Mouse (Mus musculus): ENCODE results near the gene Hspa1a. TPM values are rescaled to one million over a fixed set of nuclear protein-coding genes. Genes with fewer than 3 reads are reported as not detected.

The Hspa1a gene
- polyA plus RNA-seq, 1 experiment from 2014 or later, result 4.9 TPM

- 84% methylated on average over 18 of the region's 18 CpGs for WGBS
- no peak for ATAC-seq (ENCODE audit: insufficient number of reproducible peaks, insufficient read depth, low FRiP score, low read depth)
Measured at GRCm38 (mm10) chr17:34927306-34928019, 44.5 kb downstream of the Hspa1a start.

GRCm38 (mm10) chr17:34924258-34924657, 47.7 kb downstream of the Hspa1a start:
- 63% methylated on average over 5 of the region's 5 CpGs for WGBS
- Histone ChIP-seq H3K27me3 (ENCODE audit: control insufficient read depth, insufficient read depth, low read length) (no peaks in the 10 kb centered on the region), H3K36me3 (ENCODE audit: control insufficient read depth, insufficient read depth, low read length) (no peaks in the 10 kb centered on the region), H3K9me3 (ENCODE audit: control insufficient read depth, low read depth, low read length) (no peaks in the 10 kb centered on the region), H3K4me1 (ENCODE audit: control insufficient read depth, insufficient read depth, low read length) (no peaks in the 10 kb centered on the region), H3K4me2 (replicated peaks; ENCODE audit: low read depth, low read length) (no peak overlapping the region), H3K9ac (replicated peaks; ENCODE audit: low read depth, low read length) (no peak overlapping the region), H3K4me3 (ENCODE audit: low read depth, low read length) (no peak overlapping the region), H3K27ac (ENCODE audit: low read length) (no peak overlapping the region)
- ATAC-seq (ENCODE audit: insufficient number of reproducible peaks, insufficient read depth, low FRiP score, low read depth), result no peak

More at GRCm38 (mm10) chr17:34927306-34928019, 44.5 kb downstream of the Hspa1a start:
- H3K4me3 ChIP-seq (ENCODE audit: low read depth, low read length), result no peak overlapping the region
- H3K4me1 ChIP-seq (ENCODE audit: control insufficient read depth, insufficient read depth, low read length), result no peaks in the 10 kb centered on the region
- no peak overlapping the region for H3K27ac ChIP-seq (ENCODE audit: low read length)
- H3K4me2 ChIP-seq (replicated peaks; ENCODE audit: low read depth, low read length), result no peak overlapping the region
- H3K36me3 ChIP-seq (ENCODE audit: control insufficient read depth, insufficient read depth, low read length), result no peaks in the 10 kb centered on the region
- no peak overlapping the region for H3K9ac ChIP-seq (replicated peaks; ENCODE audit: low read depth, low read length)
- H3K9me3 ChIP-seq (ENCODE audit: control insufficient read depth, low read depth, low read length), result no peaks in the 10 kb centered on the region
- H3K27me3 ChIP-seq (ENCODE audit: control insufficient read depth, insufficient read depth, low read length), result no peaks in the 10 kb centered on the region

DNA sequence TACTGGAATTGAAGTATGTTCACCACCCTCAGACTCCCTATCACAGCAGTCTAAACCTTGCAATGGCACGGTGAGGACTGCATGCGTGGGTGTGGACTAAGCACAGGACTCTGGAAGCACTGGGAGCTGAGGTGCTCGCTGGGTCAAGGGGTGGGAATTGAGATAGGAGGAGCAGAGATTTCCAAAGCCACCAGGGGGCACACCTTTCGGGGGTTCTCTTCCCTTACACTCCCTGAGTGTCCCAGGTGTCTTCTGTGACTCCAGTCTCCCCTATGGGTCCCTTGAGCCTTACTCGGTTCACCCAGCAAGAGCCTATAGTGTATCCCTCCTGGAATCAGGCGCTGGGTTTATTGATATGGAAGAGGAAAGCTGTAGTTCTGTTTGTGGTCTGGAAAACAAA, 49.0 kb downstream of the Hspa1a start:
- no peak overlapping the region for H3K4me3 ChIP-seq (ENCODE audit: low read depth, low read length)
- H3K27me3 ChIP-seq (ENCODE audit: control insufficient read depth, insufficient read depth, low read length), result no peaks in the 10 kb centered on the region
- no peak overlapping the region for H3K27ac ChIP-seq (ENCODE audit: low read length)
- 0 out of 2 replicates have a peak, but pooled peaks have one; percentile 33 for ATAC-seq (ENCODE audit: insufficient number of reproducible peaks, insufficient read depth, low FRiP score, low read depth)
- H3K4me2 ChIP-seq (replicated peaks; ENCODE audit: low read depth, low read length), result no peak overlapping the region
- WGBS, result 50% methylated on average over 6 of the region's 6 CpGs
- no peaks in the 10 kb centered on the region for H3K4me1 ChIP-seq (ENCODE audit: control insufficient read depth, insufficient read depth, low read length)
- no peaks in the 10 kb centered on the region for H3K36me3 ChIP-seq (ENCODE audit: control insufficient read depth, insufficient read depth, low read length)
- H3K9me3 ChIP-seq (ENCODE audit: control insufficient read depth, low read depth, low read length), result no peaks in the 10 kb centered on the region
- H3K9ac ChIP-seq (replicated peaks; ENCODE audit: low read depth, low read length), result no peak overlapping the region

Other genes with a start within 250 kb of the Hspa1a start
- gene C4b, start 228.3 kb downstream of the Hspa1a start, polyA plus RNA-seq (2014; fragmentation: Nextera tagmentation; extraction: Ambion mirVana), result 0.07 TPM in 1 of 2 replicates, not detected in the other
- gene Cyp21a1, start 167.6 kb downstream of the Hspa1a start, polyA plus RNA-seq (2014; fragmentation: Nextera tagmentation; extraction: Ambion mirVana), result not detected in 2 replicates
- 22.3 and 27.3 TPM in 2 replicates for gene Stk19, start 135.2 kb downstream of the Hspa1a start, polyA plus RNA-seq (2014; fragmentation: Nextera tagmentation; extraction: Ambion mirVana)
- gene Dxo, start 135.1 kb downstream of the Hspa1a start, polyA plus RNA-seq (2014; fragmentation: Nextera tagmentation; extraction: Ambion mirVana), result 52.9 and 56.4 TPM in 2 replicates
- gene Skiv2l, start 121.9 kb downstream of the Hspa1a start, polyA plus RNA-seq (2014; fragmentation: Nextera tagmentation; extraction: Ambion mirVana), result 37.7 and 39.5 TPM in 2 replicates
- gene Nelfe, start 121.8 kb downstream of the Hspa1a start, polyA plus RNA-seq (2014; fragmentation: Nextera tagmentation; extraction: Ambion mirVana), result 101 and 114 TPM in 2 replicates
- gene Cfb, start 109.6 kb downstream of the Hspa1a start, polyA plus RNA-seq (2014; fragmentation: Nextera tagmentation; extraction: Ambion mirVana), result 6.7 and 9.4 TPM in 2 replicates
- 0.87 and 1.2 TPM in 2 replicates for gene Zbtb12, start 92.7 kb downstream of the Hspa1a start, polyA plus RNA-seq (2014; fragmentation: Nextera tagmentation; extraction: Ambion mirVana)
- gene Gm20547, start 90.1 kb downstream of the Hspa1a start, polyA plus RNA-seq (2014; fragmentation: Nextera tagmentation; extraction: Ambion mirVana), result not detected in 2 replicates
- gene C2, start 73.9 kb downstream of the Hspa1a start, polyA plus RNA-seq (2014; fragmentation: Nextera tagmentation; extraction: Ambion mirVana), result 2.8 TPM in 2 replicates
- gene Ehmt2, start 73.7 kb downstream of the Hspa1a start, polyA plus RNA-seq (2014; fragmentation: Nextera tagmentation; extraction: Ambion mirVana), result 69.4 and 79.4 TPM in 2 replicates
- gene Slc44a4, start 57.7 kb downstream of the Hspa1a start, polyA plus RNA-seq (2014; fragmentation: Nextera tagmentation; extraction: Ambion mirVana), result 5.3 and 6.4 TPM in 2 replicates
- 15.1 and 16.2 TPM in 2 replicates for gene Neu1, start 40.9 kb downstream of the Hspa1a start, polyA plus RNA-seq (2014; fragmentation: Nextera tagmentation; extraction: Ambion mirVana)
- gene Hspa1b, start 12.9 kb downstream of the Hspa1a start, polyA plus RNA-seq (2014; fragmentation: Nextera tagmentation; extraction: Ambion mirVana), result 0.54 and 0.84 TPM in 2 replicates
- gene Gm20481, start 2.2 kb downstream of the Hspa1a start, polyA plus RNA-seq (2014; fragmentation: Nextera tagmentation; extraction: Ambion mirVana), result 0.66 TPM in 1 of 2 replicates, not detected in the other
- 0.73 and 0.75 TPM in 2 replicates for gene Hspa1l, start 547 bp upstream of the Hspa1a start, polyA plus RNA-seq (2014; fragmentation: Nextera tagmentation; extraction: Ambion mirVana)
- 177 and 205 TPM in 2 replicates for gene Lsm2, start 9.7 kb upstream of the Hspa1a start, polyA plus RNA-seq (2014; fragmentation: Nextera tagmentation; extraction: Ambion mirVana)
- gene Vars, start 28.8 kb upstream of the Hspa1a start, polyA plus RNA-seq (2014; fragmentation: Nextera tagmentation; extraction: Ambion mirVana), result 84.0 and 92.3 TPM in 2 replicates
- gene Vwa7, start 44.4 kb upstream of the Hspa1a start, polyA plus RNA-seq (2014; fragmentation: Nextera tagmentation; extraction: Ambion mirVana), result 0.18 and 0.22 TPM in 2 replicates
- gene Sapcd1, start 55.9 kb upstream of the Hspa1a start, polyA plus RNA-seq (2014; fragmentation: Nextera tagmentation; extraction: Ambion mirVana), result 16.3 and 21.3 TPM in 2 replicates
- gene Msh5, start 74.6 kb upstream of the Hspa1a start, polyA plus RNA-seq (2014; fragmentation: Nextera tagmentation; extraction: Ambion mirVana), result 3.6 and 3.8 TPM in 2 replicates
- gene Clic1, start 77.8 kb upstream of the Hspa1a start, polyA plus RNA-seq (2014; fragmentation: Nextera tagmentation; extraction: Ambion mirVana), result 83.0 and 88.5 TPM in 2 replicates
- 292 and 322 TPM in 2 replicates for gene Ddah2, start 86.9 kb upstream of the Hspa1a start, polyA plus RNA-seq (2014; fragmentation: Nextera tagmentation; extraction: Ambion mirVana)
- 0.30 and 0.63 TPM in 2 replicates for gene Ly6g6c, start 93.2 kb upstream of the Hspa1a start, polyA plus RNA-seq (2014; fragmentation: Nextera tagmentation; extraction: Ambion mirVana)
- gene Mpig6b, start 94.0 kb upstream of the Hspa1a start, polyA plus RNA-seq (2014; fragmentation: Nextera tagmentation; extraction: Ambion mirVana), result 0.97 and 1.3 TPM in 2 replicates
- gene Ly6g6e, start 104.7 kb upstream of the Hspa1a start, polyA plus RNA-seq (2014; fragmentation: Nextera tagmentation; extraction: Ambion mirVana), result 7.8 and 9.7 TPM in 2 replicates
- gene Ly6g6d, start 105.9 kb upstream of the Hspa1a start, polyA plus RNA-seq (2014; fragmentation: Nextera tagmentation; extraction: Ambion mirVana), result 1.5 and 2.1 TPM in 2 replicates
- 0.29 TPM in 1 of 2 replicates, not detected in the other for gene Ly6g6f, start 113.5 kb upstream of the Hspa1a start, polyA plus RNA-seq (2014; fragmentation: Nextera tagmentation; extraction: Ambion mirVana)
- 77.1 and 81.4 TPM in 2 replicates for gene Abhd16a, start 117.1 kb upstream of the Hspa1a start, polyA plus RNA-seq (2014; fragmentation: Nextera tagmentation; extraction: Ambion mirVana)
- not detected in 2 replicates for gene Ly6g5c, start 136.1 kb upstream of the Hspa1a start, polyA plus RNA-seq (2014; fragmentation: Nextera tagmentation; extraction: Ambion mirVana)
- gene Ly6g5b, start 143.3 kb upstream of the Hspa1a start, polyA plus RNA-seq (2014; fragmentation: Nextera tagmentation; extraction: Ambion mirVana), result 0.49 and 0.81 TPM in 2 replicates
- gene Gpank1, start 149.3 kb upstream of the Hspa1a start, polyA plus RNA-seq (2014; fragmentation: Nextera tagmentation; extraction: Ambion mirVana), result 20.3 and 21.9 TPM in 2 replicates
- gene Csnk2b, start 149.9 kb upstream of the Hspa1a start, polyA plus RNA-seq (2014; fragmentation: Nextera tagmentation; extraction: Ambion mirVana), result 269 and 270 TPM in 2 replicates
- 10.1 and 13.3 TPM in 2 replicates for gene D17H6S53E, start 154.2 kb upstream of the Hspa1a start, polyA plus RNA-seq (2014; fragmentation: Nextera tagmentation; extraction: Ambion mirVana)
- 0.75 and 0.77 TPM in 2 replicates for gene Apom, start 159.9 kb upstream of the Hspa1a start, polyA plus RNA-seq (2014; fragmentation: Nextera tagmentation; extraction: Ambion mirVana)
- 86.5 and 89.0 TPM in 2 replicates for gene Bag6, start 163.0 kb upstream of the Hspa1a start, polyA plus RNA-seq (2014; fragmentation: Nextera tagmentation; extraction: Ambion mirVana)
- 209 and 222 TPM in 2 replicates for gene Prrc2a, start 192.7 kb upstream of the Hspa1a start, polyA plus RNA-seq (2014; fragmentation: Nextera tagmentation; extraction: Ambion mirVana)
- gene Aif1, start 203.9 kb upstream of the Hspa1a start, polyA plus RNA-seq (2014; fragmentation: Nextera tagmentation; extraction: Ambion mirVana), result 16.4 and 19.6 TPM in 2 replicates
- gene Lst1, start 216.3 kb upstream of the Hspa1a start, polyA plus RNA-seq (2014; fragmentation: Nextera tagmentation; extraction: Ambion mirVana), result 18.5 and 21.1 TPM in 2 replicates
- gene Ltb, start 222.3 kb upstream of the Hspa1a start, polyA plus RNA-seq (2014; fragmentation: Nextera tagmentation; extraction: Ambion mirVana), result 1.4 and 1.8 TPM in 2 replicates
- 0.20 and 0.34 TPM in 2 replicates for gene Tnf, start 229.9 kb upstream of the Hspa1a start, polyA plus RNA-seq (2014; fragmentation: Nextera tagmentation; extraction: Ambion mirVana)
- 0.42 and 0.59 TPM in 2 replicates for gene Lta, start 233.2 kb upstream of the Hspa1a start, polyA plus RNA-seq (2014; fragmentation: Nextera tagmentation; extraction: Ambion mirVana)
- not detected in 2 replicates for gene Gm16181, start 248.7 kb upstream of the Hspa1a start, polyA plus RNA-seq (2014; fragmentation: Nextera tagmentation; extraction: Ambion mirVana)

Measured in stomach, embryonic 14.5 days (tissue).